Mouse (Mus musculus): Measurements from ENCODE around the gene Gpr107.

GRCm38 (mm10) chr2:31241639-31242038 is 89.5 kb downstream of the Gpr107 start:
- TF ChIP-seq POLR2A (IDR thresholded peaks at IDR 0.05; ENCODE audit: low read depth, low read length) (no peak), CTCF (IDR thresholded peaks at IDR 0.05; ENCODE audit: borderline replicate concordance, insufficient read depth, low read length) (no peak)
